Mouse (Mus musculus): ENCODE measurements at regions not wholly inside any gene's neighbourhood (a gene's known extent, or its start where the extent isn't known, plus 50 kb on each side); places are given as distances from the start of the nearest gene placed in this dataset.
A peak's percentile ranks its signal among the peaks of the same experiment; 100 is the strongest.
"Not testable (repeated sequence)": the region's sequence is repeated elsewhere in the genome, so short reads cannot be mapped to it uniquely, and the experiment has no call there.

DNA sequence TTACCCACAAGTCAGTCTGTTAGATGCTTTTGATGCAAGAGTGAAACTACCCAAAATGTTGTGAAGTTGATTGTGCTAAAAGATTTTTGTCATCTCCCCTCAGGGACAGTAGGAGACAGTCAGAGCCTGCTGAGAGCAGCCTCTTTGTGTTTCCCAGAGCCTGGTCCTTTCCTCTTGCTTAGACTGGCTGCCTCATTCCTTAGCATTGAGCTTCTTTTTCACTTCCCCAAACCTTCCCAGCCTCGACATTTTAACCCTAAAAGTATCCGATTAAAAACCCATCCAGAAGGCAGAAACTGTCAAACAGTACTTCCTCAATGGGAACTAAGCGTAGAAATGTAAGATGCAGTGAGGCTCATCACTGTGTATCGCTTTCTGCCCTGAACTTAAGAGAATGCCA, 104.0 kb upstream of the Gadl1 start:
- DNase-seq (ENCODE audit: low read depth): no peak
- TF ChIP-seq POLR2A (IDR thresholded peaks at IDR 0.05; ENCODE audit: borderline replicate concordance, extremely low read depth, insufficient read depth, insufficient read length, poor library complexity, severe bottlenecking) (no peak), CTCF (IDR thresholded peaks at IDR 0.05; ENCODE audit: borderline replicate concordance, extremely low read depth, insufficient read depth, insufficient read length) (no peak)

DNA sequence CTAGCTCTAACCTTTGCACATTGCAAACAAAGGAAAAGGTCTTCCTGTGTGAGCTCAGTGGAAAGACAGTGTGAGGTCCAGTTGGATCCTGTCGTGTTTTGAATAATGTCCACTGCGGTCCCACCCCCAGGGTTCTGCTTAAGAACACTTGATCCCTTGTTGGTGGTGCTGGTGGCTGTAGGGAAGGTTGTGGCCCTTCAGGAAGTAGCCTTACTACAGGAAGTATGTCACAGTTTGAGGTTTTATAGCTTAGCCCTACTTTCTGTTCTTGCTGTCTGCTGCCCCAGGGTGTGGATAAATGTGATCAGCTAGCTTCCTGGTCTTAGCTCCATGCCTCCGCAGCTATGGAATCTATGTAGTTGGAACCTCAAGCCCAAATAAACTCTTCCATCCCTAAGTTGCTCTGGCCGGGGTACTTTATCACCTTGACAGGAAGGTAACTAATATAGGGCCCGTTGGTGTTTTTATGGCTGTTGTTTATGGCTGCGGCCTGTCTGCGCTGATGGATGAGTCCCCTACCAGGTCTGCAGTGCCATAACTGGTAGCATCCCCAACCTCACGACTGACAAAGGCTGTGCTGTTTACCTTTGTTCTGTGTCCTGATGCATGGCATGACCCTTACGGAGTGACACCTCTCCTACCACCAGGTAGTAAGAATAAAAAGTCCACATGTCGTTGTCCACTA, 103.1 kb upstream of the Gadl1 start:
- no peak for DNase-seq (ENCODE audit: low read depth)
- TF ChIP-seq POLR2A (IDR thresholded peaks at IDR 0.05; ENCODE audit: borderline replicate concordance, extremely low read depth, insufficient read depth, insufficient read length, poor library complexity, severe bottlenecking) (no peak), CTCF (IDR thresholded peaks at IDR 0.05; ENCODE audit: borderline replicate concordance, extremely low read depth, insufficient read depth, insufficient read length) (no peak)

DNA sequence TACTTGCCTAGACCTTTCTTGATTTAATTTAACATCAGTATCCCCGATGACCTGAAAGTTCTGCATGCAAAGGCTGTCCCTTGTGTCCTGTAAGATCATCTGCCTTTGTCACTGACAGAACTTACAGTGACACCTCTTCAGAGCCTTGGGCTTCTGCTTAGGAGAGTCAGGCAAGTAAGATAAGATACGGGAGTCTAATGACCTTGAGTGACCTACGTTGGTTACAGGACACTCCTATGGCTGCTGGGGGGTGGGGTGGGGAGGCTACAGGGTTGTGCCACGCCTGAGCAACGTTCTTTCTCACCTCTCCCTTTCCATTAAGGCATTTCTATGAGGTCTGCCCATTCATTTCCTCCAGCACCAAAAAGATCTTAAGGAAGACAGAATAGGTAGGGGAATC, 69.1 kb upstream of the Gadl1 start:
- TF ChIP-seq POLR2A (IDR thresholded peaks at IDR 0.05; ENCODE audit: borderline replicate concordance, extremely low read depth, insufficient read depth, insufficient read length, poor library complexity, severe bottlenecking) (no peak), CTCF (IDR thresholded peaks at IDR 0.05; ENCODE audit: borderline replicate concordance, extremely low read depth, insufficient read depth, insufficient read length) (no peak)
- DNase-seq (ENCODE audit: low read depth): no peak

DNA sequence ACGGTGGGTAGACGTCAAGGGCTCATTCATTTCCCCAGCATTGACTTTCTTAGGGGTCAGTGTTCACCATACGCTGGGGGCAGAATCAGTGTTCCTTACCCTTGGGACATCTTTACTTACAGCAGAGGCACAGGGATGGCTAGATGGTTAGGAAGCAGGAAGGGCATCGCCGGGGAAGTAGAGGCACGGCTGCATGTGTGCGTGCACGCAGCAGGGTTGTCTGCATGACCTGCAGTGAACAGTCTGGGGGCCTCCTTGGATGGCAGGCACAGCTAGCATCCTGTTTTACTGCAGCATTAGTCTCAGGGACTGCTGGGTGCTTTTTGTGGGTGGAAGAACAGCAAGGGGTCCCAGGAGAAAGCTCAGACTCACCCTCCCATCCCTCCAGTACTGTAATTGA, 68.5 kb upstream of the Gadl1 start:
- TF ChIP-seq POLR2A (IDR thresholded peaks at IDR 0.05; ENCODE audit: borderline replicate concordance, extremely low read depth, insufficient read depth, insufficient read length, poor library complexity, severe bottlenecking) (no peak), CTCF (IDR thresholded peaks at IDR 0.05; ENCODE audit: borderline replicate concordance, extremely low read depth, insufficient read depth, insufficient read length) (no peak)

DNA sequence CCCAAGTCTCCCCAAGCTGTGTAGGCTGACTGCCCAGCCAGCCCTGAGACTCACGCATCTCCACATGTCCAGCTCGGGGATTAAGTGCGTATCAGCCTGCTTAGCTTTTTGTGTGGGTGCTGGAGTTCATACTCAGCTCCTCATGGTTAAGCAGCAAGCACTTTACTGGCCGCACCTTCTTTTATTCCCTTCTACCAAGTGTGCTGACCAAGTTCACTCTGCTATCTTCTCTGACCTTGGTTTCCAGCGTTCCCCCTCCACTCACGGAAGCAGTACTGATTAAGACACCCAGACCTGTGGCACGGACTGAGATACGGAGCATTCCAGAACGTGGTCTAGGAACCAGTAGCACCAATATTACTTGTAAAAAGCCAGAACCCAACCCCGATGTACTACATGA, 67.6 kb upstream of the Gadl1 start:
- no peak for TF ChIP-seq POLR2A (IDR thresholded peaks at IDR 0.05; ENCODE audit: borderline replicate concordance, extremely low read depth, insufficient read depth, insufficient read length, poor library complexity, severe bottlenecking)
- no peak for TF ChIP-seq CTCF (IDR thresholded peaks at IDR 0.05; ENCODE audit: borderline replicate concordance, extremely low read depth, insufficient read depth, insufficient read length)
- no peak for DNase-seq (ENCODE audit: low read depth)

More for the DNA sequence above, 68.5 kb upstream of the Gadl1 start:
- DNase-seq (ENCODE audit: low read depth): no peak

DNA sequence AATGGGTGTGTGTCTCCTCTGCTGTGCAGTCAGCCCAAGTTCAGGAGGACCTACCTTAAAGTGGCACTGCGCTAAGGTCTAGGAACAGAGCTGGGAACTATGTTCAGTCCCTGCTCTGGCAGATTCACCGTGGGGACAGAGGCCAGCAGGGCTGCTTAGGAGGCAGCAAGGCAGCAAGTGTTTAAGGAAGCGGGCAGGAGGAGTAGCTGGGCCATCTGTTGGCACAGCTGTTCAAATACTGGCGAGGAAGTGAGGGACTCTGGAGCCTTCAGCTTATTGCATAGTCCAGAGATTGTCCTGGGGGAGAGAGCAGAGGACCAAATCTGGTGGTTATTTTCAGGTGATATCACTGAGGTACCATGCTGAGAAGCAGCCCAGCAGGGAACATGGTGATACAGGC, 64.9 kb upstream of the Gadl1 start:
- DNase-seq (ENCODE audit: low read depth): peak; percentile 45
- no peak for TF ChIP-seq CTCF (IDR thresholded peaks at IDR 0.05; ENCODE audit: borderline replicate concordance, extremely low read depth, insufficient read depth, insufficient read length)
- no peak for TF ChIP-seq POLR2A (IDR thresholded peaks at IDR 0.05; ENCODE audit: borderline replicate concordance, extremely low read depth, insufficient read depth, insufficient read length, poor library complexity, severe bottlenecking)

DNA sequence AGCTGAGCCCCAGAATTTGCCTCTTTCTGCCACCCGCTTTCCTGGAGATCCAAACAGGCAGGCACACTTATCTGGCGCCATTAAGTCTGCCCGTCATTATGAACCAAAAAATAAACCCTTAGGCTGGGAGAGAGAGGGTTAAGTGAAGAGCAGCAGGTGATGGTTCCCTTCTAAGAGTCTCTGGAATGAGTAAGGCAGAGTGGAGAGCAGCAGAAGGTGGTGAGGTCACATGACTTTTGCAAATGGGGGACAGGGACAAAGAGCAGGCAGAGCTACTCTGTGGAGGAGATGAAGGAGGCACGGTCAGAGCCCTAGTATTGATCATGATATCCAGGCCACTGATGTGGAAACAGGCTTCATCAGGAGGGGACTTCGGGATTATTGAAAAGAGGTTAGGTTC, 64.2 kb upstream of the Gadl1 start:
- DNase-seq (ENCODE audit: low read depth): no peak
- TF ChIP-seq POLR2A (IDR thresholded peaks at IDR 0.05; ENCODE audit: borderline replicate concordance, extremely low read depth, insufficient read depth, insufficient read length, poor library complexity, severe bottlenecking): no peak
- no peak for TF ChIP-seq CTCF (IDR thresholded peaks at IDR 0.05; ENCODE audit: borderline replicate concordance, extremely low read depth, insufficient read depth, insufficient read length)

DNA sequence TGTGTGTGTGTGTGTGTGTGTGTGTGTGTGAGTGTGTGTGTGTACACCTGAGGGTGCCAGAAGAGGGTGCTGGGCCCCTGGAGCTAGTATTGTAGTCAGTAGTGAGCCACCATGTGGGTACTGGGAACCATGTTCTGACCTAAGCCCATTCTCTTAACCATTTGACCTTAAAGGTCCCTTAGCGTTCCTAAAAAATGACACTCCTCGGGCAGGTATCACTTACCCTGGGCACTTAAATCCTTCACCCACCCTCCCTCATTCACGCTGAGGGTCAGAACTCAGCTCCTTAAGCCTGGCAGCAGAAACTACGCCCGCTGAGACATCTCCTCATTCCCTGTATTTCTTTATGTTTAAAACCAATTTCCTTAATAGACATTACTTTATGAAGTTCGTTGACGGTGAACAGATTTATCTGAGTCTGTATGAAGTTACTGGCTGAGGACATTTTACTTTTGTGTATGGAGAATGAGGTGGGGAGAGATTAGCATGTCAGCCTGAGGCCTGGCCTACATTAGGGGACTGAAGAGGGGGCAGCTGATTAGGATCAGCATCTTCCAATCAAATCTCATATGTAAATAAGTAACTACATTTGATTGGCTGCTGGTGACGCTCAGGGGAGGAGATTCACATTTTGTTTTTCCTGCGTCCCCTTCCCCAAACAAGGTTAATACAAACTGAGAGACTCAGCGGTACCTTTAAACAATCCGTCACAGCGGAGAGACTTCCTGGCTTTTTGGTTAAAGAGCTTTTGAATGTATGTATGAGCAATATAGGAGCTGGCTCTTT, 61.8 kb upstream of the Gadl1 start:
- no peak for TF ChIP-seq POLR2A (IDR thresholded peaks at IDR 0.05; ENCODE audit: borderline replicate concordance, extremely low read depth, insufficient read depth, insufficient read length, poor library complexity, severe bottlenecking)
- TF ChIP-seq CTCF (IDR thresholded peaks at IDR 0.05; ENCODE audit: borderline replicate concordance, extremely low read depth, insufficient read depth, insufficient read length): no peak
- peak; percentile 87 for DNase-seq (ENCODE audit: low read depth)

DNA sequence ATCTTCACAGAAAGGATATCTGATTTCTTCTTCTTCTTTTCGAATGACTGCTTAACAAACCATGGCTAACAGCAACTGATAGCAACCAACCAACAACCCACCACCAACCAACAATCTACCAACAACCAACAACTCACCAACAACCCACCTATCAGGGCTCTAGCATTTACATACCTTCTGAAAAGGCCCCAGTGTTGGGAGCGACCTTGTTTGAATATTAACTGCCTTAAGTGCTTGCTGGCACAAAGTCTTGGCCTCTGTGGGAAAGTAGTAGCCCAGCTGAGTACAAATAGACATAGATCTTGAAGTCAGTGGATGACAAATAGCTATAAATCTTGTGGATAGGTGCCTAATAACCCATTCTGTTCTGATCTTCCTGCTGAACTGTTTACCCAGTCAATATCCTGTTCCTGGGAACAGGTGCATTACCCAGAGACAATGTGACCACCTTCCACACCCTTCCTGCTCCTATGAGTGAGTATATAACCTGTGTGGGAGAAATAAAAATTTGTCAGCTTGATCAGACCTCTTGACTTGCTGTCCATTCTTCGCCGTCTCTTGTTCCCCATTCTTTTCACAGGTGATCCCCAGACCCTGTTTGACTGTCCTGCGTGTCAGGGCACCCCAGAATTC, 55.9 kb upstream of the Gadl1 start:
- DNase-seq (ENCODE audit: low read depth): not testable (repeated sequence)

DNA sequence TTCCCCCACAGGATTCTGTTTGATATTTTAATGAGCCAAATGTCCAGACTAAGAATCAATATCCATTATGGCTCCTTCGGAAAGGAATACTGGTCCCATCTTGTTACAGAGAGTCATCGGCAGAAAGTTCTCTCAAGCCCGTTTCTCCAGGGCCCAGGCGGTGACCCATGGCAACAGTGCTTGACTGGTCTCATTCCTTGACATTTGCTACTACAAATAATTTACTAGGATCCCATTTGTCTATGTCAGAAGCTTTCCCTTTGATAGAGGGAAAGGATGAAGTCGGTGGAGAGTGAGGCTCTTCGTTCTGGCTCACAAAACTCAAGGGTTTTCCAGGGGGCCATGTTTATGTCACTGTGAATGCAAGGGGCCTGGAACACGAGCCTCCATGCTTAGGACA, 52.0 kb upstream of the Gadl1 start:
- no peak for DNase-seq (ENCODE audit: low read depth)
- TF ChIP-seq POLR2A (IDR thresholded peaks at IDR 0.05; ENCODE audit: borderline replicate concordance, extremely low read depth, insufficient read depth, insufficient read length, poor library complexity, severe bottlenecking) (no peak), CTCF (IDR thresholded peaks at IDR 0.05; ENCODE audit: borderline replicate concordance, extremely low read depth, insufficient read depth, insufficient read length) (no peak)

DNA sequence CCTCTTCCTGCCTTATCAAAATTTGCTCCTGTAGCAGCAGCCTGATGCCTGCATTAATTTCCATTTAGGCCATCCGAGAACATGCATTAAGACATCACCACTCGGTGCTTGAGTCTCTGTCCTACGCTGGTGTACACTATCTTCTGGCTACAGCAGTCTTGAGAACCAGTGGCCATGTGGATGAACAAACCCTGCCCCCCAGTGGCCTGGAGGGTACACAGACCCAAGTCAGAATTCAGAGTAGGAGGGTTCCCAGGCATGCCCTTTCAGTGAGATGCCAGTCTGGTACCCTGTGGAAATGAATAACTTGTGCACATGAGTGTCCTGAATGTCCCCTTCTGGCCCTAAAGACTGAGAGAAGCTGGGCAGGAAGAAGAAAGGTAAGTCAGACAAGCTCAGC, 50.4 kb upstream of the Gadl1 start:
- TF ChIP-seq CTCF (IDR thresholded peaks at IDR 0.05; ENCODE audit: borderline replicate concordance, extremely low read depth, insufficient read depth, insufficient read length): peak; percentile 38; the same call in 1 of the 2 replicates
- no peak for TF ChIP-seq POLR2A (IDR thresholded peaks at IDR 0.05; ENCODE audit: borderline replicate concordance, extremely low read depth, insufficient read depth, insufficient read length, poor library complexity, severe bottlenecking)
- no peak for DNase-seq (ENCODE audit: low read depth)
